Mouse (Mus musculus) adrenal gland, adult 18-20 months (tissue): ENCODE data around the gene Rab11fip4. TPM values are rescaled to one million over a fixed set of nuclear protein-coding genes. Genes with fewer than 3 reads are reported as not detected.
A peak's percentile ranks its signal among the peaks of the same experiment; 100 is the strongest.

Source experiments
- DNase-seq, 2 experiments: peaks; one replicate each; pipeline ENCODE4 v3.0.0; 2021 to 2022; ENCODE audit warnings: low spot score in 2 of 2
- microRNA-seq, 2 experiments: library from miRNA; unstranded; fragments of <30 nt; microRNA quantifications; one replicate each; pipeline ENCODE4 v1.2.0; 2021; ENCODE audit warnings: borderline number of aligned reads in 2 of 2
- total RNA-seq, 2 experiments: library from RNA; stranded (reverse); gene quantifications; 1 replicate in 1 of 2; 2 replicates in 1 of 2; pipeline ENCODE4 v1.2.3; 2021

Rab11fip4 gene
- total RNA-seq, 2 experiments from 2014 or later = 2.0 to 4.3 TPM

DNA sequence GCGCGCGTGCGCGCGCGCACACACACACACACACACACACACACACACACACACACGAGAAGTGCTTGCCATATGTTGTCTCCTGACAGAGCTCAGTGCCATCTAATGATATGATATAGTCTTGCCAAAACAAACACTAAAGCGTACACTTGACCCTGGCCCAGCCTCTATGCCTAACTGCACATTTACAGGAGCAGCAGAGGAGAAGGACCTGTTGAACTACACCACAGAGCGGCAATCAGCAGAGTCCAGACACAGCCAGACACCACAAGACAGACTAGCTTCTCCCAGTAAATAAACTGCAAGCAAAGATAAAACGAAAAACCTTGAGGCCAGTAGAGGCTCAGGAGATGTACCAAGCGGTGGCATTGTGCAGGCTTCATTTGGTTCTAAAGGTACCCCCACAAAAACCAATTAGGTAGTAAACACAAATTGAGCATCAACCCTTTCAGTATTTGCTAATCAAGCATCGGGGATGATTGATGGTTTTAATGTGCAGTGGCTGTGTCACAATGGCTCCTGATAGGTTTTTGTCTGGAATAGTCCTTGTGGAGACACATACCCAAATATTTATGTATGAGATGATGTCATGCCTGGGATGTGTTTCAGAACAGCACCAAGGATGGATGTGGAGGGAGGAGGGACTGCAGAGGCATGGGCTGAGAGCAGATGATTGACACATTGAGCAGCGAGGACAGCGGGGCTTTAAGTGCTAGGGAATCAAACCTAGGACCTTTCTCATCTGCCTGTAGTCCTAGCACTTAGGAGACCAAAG lies 145.4 kb downstream of the Rab11fip4 start:
- no peak for DNase-seq

DNA sequence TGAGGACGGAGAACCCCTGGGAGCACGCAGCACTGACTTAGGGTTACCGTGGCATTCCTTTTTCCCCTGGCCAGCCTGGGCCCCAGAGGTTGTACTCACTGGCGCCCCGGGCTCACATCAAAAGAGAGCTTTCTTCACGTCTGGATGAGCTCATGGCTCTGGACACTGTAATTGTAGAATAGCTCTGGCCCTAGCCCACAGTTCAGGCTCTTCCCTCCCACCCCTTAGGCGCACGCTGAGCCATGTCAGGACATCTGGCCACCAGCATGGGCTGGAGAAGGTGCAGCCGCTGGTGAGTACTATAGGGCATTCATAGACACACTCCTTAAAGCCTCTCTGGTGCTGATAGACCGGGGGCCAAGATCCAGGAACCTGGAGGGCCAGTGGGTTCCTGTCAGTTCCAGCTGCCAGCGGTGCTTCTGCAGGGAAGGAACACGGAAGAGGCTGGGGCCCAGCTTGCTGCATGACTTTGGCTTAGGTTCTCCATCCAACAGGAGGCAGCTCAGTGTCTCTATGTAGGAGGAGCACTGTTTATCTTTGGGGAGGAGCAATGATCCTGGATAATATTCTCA lies 146.2 kb downstream of the Rab11fip4 start:
- DNase-seq = no peak

GRCm38 (mm10) chr11:79737865-79738502 lies 147.0 kb downstream of the Rab11fip4 start:
- DNase-seq = no peak

DNA sequence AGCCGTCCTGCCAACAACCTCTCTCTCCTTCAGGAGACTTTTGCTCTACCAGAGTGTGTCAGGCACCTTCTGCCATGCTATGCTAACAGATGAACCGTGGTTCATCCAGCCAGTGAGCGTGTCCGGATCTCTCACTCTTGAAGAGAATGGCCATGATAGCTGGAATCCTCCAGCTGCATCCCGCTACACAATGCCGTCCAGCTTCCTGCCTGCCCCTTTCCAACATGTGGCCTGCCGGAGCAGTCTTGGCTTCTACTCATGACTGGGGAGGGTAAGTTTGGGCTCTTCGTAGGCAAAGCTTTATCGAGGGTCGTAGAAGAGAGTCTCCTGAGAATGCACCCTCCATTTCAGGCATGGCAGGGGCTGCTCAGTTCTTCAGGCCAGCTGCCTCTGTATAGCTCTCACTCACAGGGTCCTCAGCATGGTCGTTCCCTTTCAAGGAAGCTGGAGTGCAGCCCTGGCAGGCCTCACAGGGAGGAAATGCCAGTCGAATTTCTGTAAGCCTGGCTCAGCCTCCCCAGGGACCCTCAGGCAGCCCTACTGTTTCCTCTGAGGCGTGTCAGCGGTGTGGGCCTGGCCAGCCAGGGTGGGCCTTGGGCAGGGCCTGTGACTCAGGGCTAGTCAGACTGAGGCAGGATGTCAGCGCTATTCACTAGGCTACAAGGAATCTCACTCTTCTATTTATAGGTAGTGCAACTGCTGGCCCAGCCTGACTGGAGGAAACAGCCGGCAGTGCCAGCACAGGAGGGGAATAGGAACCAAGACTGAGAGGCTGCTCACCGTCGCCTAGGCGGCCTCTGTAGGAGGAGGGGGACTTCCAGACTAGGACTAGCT lies 147.9 kb downstream of the Rab11fip4 start:
- DNase-seq = peak in 1 of 2 experiments; percentile 50

DNA sequence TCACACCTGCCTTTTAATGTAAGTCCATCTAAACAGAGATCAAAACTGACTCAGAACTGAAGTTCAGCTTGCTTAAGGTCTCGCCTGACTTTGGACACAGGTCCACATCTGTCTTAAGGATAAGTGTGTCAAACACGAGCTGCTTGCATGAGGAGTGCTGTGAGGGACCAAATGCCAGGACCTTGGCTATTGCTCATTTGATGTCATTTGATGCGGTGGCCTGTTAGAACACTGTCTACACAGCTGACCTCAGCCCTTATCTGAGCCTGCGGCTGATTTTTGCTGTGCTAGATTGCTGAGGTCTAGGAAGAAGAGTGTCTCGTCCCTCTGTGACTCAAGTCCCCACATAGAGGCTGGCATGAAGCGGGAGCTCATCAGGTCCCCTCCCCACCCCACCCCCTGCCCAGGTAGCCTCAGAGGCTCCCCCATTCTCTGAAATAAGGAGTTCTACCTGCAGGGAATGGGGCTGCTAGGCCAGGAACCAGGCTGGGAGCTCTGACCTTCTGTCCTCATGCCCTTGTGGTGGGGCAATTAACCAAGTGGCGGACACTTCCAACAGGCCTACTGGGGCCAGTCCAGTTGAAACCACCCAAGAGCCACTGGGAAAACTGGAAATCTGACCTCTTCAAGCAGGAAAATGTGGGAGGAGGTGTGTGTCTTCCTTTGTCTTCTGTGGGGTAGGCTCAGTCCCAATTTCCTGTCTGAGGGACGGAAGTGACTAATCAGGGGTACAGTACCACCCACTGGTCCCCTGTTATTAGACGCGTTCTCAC lies 149.9 kb downstream of the Rab11fip4 start:
- no peak for DNase-seq

DNA sequence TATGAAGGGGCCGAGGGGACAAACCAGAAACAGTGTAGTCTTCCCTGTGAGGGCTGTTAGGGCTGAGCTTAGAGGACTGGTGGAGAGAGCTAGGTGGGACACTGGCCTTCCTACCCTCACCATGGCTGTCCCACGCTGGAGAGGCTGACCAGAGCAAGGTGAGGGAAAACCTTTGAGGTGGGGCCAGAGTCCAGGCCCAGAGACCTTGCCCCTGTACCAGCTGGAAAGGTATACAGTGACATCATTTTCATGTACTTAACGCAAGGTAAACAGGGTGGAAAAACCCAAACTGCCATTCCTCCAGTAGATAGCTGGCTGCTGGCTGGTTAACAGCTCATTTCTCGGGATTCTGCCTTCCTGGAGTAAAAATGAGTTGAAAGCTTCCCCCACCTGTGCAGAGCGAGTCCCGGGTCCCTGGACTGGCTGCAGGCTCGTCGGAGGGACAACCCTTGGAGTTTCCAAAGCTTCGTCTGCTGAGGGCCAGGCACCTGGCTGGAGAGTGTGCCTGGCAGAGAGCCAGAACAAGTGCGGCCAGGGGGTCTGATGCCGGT lies 155.6 kb downstream of the Rab11fip4 start:
- DNase-seq = no peak

Small RNAs within 50 kb of the gene (microRNA-seq; reads per million reads assigned to microRNA genes)
- gene Mir193a (451 to 453 reads per million in 2 experiments), gene Mir365-2 (29.4 to 34.0 reads per million in 2 experiments)

Other genes with a start within 250 kb of the Rab11fip4 start
- 1 to 10 TPM; 5.2 to 7.5 TPM for gene Omg, start 87.1 kb upstream of the Rab11fip4 start, total RNA-seq
- gene Evi2b, start 67.5 kb upstream of the Rab11fip4 start, total RNA-seq = 1 to 10 TPM in 1 of 2 experiments, under 1 TPM in 1; 0.99 to 2.3 TPM
- under 1 TPM; 0.10 to 0.23 TPM for gene Evi2, start 60.6 kb upstream of the Rab11fip4 start, total RNA-seq
- gene Evi2a, start 60.6 kb upstream of the Rab11fip4 start, total RNA-seq = 1 to 10 TPM; 2.9 to 3.3 TPM